Comparison of ENCODE assay signal across 15 mouse cellular contexts in genomic region chr12:32343487-32343886, GRCm38 (mm10).
"Had no signal": no experiment of that assay in that cellular context is flagged by ENCODE, and none has a peak within 500 bp of the region (broad histone marks: within the 10 kb centered on the region; RNA-seq: fewer than 3 reads in every experiment).

No protein-coding gene starts in this region.

- H3K36me3 ChIP-seq: kidney, embryonic 15.5 days; limb, embryonic 15.5 days; liver, embryonic 12.5 days; midbrain, embryonic 15.5 days; neural tube, embryonic 13.5 days had no signal

- H3K4me3 ChIP-seq: kidney, embryonic 15.5 days; left cerebral cortex, adult 2 months; limb, embryonic 15.5 days; liver, embryonic 12.5 days; midbrain, embryonic 15.5 days; neural tube, embryonic 13.5 days had no signal

- H3K4me1 ChIP-seq: limb, embryonic 15.5 days; midbrain, embryonic 15.5 days; neural tube, embryonic 13.5 days had no signal

- H3K27ac ChIP-seq: kidney, embryonic 15.5 days; left cerebral cortex, adult 2 months; limb, embryonic 15.5 days; liver, embryonic 12.5 days; midbrain, embryonic 15.5 days; neural tube, embryonic 13.5 days had no signal

- DNase-seq: kidney, postnatal 25 days; lung, embryonic 14.5 days; lung, postnatal 10 days; lung, postnatal 4 days; retina, postnatal 1 day; right cerebral cortex, postnatal 4 days; spleen, adult 18-20 months; thymus, postnatal 36 days had no signal

- H3K9me3 ChIP-seq: kidney, embryonic 15.5 days; limb, embryonic 15.5 days; liver, embryonic 12.5 days; midbrain, embryonic 15.5 days; neural tube, embryonic 13.5 days had no signal

- H3K4me2 ChIP-seq: kidney, embryonic 15.5 days; limb, embryonic 15.5 days; liver, embryonic 12.5 days; lung, embryonic 14.5 days; midbrain, embryonic 11.5 days; midbrain, embryonic 15.5 days; neural tube, embryonic 13.5 days had no signal

- H3K9ac ChIP-seq: kidney, embryonic 15.5 days; limb, embryonic 15.5 days; liver, embryonic 12.5 days; lung, embryonic 14.5 days; midbrain, embryonic 15.5 days; neural tube, embryonic 13.5 days had no signal

- H3K27me3 ChIP-seq: kidney, embryonic 15.5 days; limb, embryonic 15.5 days; liver, embryonic 12.5 days; midbrain, embryonic 15.5 days; neural tube, embryonic 13.5 days had no signal

- ATAC-seq: liver, embryonic 12.5 days; midbrain, embryonic 15.5 days had no signal
